Comparison of ENCODE assay signal across 15 mouse cellular contexts in the genomic region with DNA sequence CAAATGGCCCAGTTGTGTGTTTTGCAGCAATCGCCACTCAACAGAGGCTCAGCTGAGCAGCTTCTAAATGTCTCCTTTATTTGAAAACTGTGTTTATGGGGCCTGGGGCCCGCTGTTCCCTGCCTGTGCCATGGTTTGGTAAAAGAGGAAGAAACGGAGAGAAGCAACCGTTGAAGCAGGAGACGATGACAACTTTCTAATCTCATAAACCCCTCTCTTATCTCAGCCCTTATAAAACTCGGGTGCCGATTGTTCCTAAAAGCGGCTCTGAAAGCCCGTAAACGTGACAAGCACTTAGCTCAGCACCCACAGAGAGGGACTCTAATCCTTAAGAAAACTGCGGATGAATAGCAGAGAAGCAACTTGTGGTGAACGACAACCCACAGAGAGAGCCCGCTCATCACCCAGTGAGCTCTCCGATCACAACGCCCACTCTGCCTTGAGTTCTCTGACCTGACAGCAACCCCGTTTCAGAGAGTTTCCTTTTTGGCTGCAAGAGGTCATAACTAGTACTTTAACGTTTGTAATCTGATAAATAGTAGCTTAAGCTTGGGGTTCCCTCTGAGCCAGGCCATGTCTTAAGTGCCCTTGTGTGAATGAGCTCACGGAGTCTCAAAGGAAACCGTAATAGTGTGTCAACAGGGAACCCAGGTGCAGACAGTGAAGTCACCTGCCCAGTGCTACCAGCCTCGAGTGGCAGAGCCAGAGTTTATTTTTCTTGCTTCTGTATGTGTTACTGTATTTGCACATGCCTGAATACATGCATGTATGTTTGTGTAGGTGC.
DNase-seq lines count a peak whose midpoint lies in the region; ATAC-seq lines count a peak whose summit lies in the region.
"Had no signal": no experiment of that assay in that cellular context is flagged by ENCODE, and none has a peak within 500 bp of the region (broad histone marks: within the 10 kb centered on the region; RNA-seq: fewer than 3 reads in every experiment).

No protein-coding gene starts in this region.

- peak; percentile 41 to 66 for DNase-seq in lung, adult 18-20 months
- DNase-seq in lung, postnatal 14 days, result no peak
- peak; percentile 22 for DNase-seq in thymus, postnatal 25 days
- DNase-seq in layer of hippocampus, adult 11-12 months (ENCODE audit: low spot score), result no peak
- DNase-seq: adrenal gland, postnatal 14 days; cerebellum, postnatal 10 days; forebrain, postnatal 0 days; gastrocnemius, postnatal 36 days; kidney, postnatal 10 days had no signal

- H3K9ac ChIP-seq in embryonic facial prominence, embryonic 15.5 days, result no peak overlapping the region
- no peak overlapping the region for H3K9ac ChIP-seq in lung, embryonic 16.5 days (ENCODE audit: low read length)
- H3K9ac ChIP-seq: forebrain, postnatal 0 days; hindbrain, embryonic 13.5 days; midbrain, embryonic 13.5 days; neural tube, embryonic 12.5 days had no signal

- H3K27me3 ChIP-seq in embryonic facial prominence, embryonic 15.5 days, result no peaks in the 10 kb centered on the region
- H3K27me3 ChIP-seq in lung, embryonic 16.5 days (ENCODE audit: control insufficient read depth, insufficient read depth, low read depth, low read length), result no peaks in the 10 kb centered on the region
- H3K27me3 ChIP-seq: hindbrain, embryonic 13.5 days; midbrain, embryonic 13.5 days; neural tube, embryonic 12.5 days had no signal

- no peak overlapping the region for H3K4me3 ChIP-seq in embryonic facial prominence, embryonic 15.5 days (replicated peaks)
- no peak overlapping the region for H3K4me3 ChIP-seq in lung, embryonic 16.5 days (ENCODE audit: low read length)
- H3K4me3 ChIP-seq: hindbrain, embryonic 13.5 days; midbrain, embryonic 13.5 days; neural tube, embryonic 12.5 days had no signal

- no peak for ATAC-seq in embryonic facial prominence, embryonic 15.5 days (ENCODE audit: insufficient number of reproducible peaks, low FRiP score, low TSS enrichment, low read depth)
- peak; percentile 89 for ATAC-seq in lung, embryonic 16.5 days (ENCODE audit: low read depth)
- ATAC-seq in frontal cortex, adult (ENCODE audit: low TSS enrichment), result no peak
- ATAC-seq: forebrain, postnatal 0 days; midbrain, embryonic 13.5 days had no signal

- H3K27ac ChIP-seq in embryonic facial prominence, embryonic 15.5 days (replicated peaks), result 0 out of 2 replicates have a peak overlapping the region, but pooled peaks have one; percentile 2
- H3K27ac ChIP-seq in lung, embryonic 16.5 days (ENCODE audit: low read length), result no peak overlapping the region
- H3K27ac ChIP-seq: hindbrain, embryonic 13.5 days; midbrain, embryonic 13.5 days; neural tube, embryonic 12.5 days had no signal

- H3K4me2 ChIP-seq in embryonic facial prominence, embryonic 15.5 days (replicated peaks), result no peak overlapping the region
- H3K4me2 ChIP-seq in lung, embryonic 16.5 days (ENCODE audit: low read depth, low read length), result peak overlapping the region; percentile 10; the same call in 1 of the 2 replicates
- H3K4me2 ChIP-seq: hindbrain, embryonic 13.5 days; midbrain, embryonic 13.5 days; neural tube, embryonic 12.5 days had no signal

- WGBS in embryonic facial prominence, embryonic 15.5 days, result 46% methylated on average over 20 of the region's 20 CpGs
- 27% methylated on average over 20 of the region's 20 CpGs for WGBS in lung, embryonic 16.5 days

- H3K36me3 ChIP-seq in embryonic facial prominence, embryonic 15.5 days, result no peaks in the 10 kb centered on the region
- H3K36me3 ChIP-seq in lung, embryonic 16.5 days (ENCODE audit: control insufficient read depth, insufficient read depth, low read length), result no peaks in the 10 kb centered on the region
- H3K36me3 ChIP-seq: hindbrain, embryonic 13.5 days; midbrain, embryonic 13.5 days; neural tube, embryonic 12.5 days had no signal

- H3K9me3 ChIP-seq in embryonic facial prominence, embryonic 15.5 days (replicated peaks), result no peaks in the 10 kb centered on the region
- H3K9me3 ChIP-seq in lung, embryonic 16.5 days (ENCODE audit: control insufficient read depth, low read length), result no peaks in the 10 kb centered on the region
- H3K9me3 ChIP-seq: hindbrain, embryonic 13.5 days; midbrain, embryonic 13.5 days; neural tube, embryonic 12.5 days had no signal

- peaks cover 25% of the 10 kb centered on the region for H3K4me1 ChIP-seq in embryonic facial prominence, embryonic 15.5 days
- peaks cover 11% of the 10 kb centered on the region; the same call in 1 of the 2 replicates for H3K4me1 ChIP-seq in lung, embryonic 16.5 days (replicated peaks; ENCODE audit: control insufficient read depth, insufficient read depth, low read length)

Comparison
In these comparisons a context has a peak if more than half of its experiments do, and no peak if none do; other contexts are left out.
1. DNase-seq: peak in lung, adult 18-20 months (2 of 2) and thymus, postnatal 25 days (single experiment); none in lung, postnatal 14 days (single experiment) and layer of hippocampus, adult 11-12 months (single experiment).